Mouse (Mus musculus): ENCODE data around the gene Pias3. TPM values are rescaled to one million over a fixed set of nuclear protein-coding genes. Genes with fewer than 3 reads are reported as not detected.

The Pias3 gene
- total and polyA plus RNA-seq, 2 experiments from 2014 or later: 46.0 to 49.7 TPM

DNA sequence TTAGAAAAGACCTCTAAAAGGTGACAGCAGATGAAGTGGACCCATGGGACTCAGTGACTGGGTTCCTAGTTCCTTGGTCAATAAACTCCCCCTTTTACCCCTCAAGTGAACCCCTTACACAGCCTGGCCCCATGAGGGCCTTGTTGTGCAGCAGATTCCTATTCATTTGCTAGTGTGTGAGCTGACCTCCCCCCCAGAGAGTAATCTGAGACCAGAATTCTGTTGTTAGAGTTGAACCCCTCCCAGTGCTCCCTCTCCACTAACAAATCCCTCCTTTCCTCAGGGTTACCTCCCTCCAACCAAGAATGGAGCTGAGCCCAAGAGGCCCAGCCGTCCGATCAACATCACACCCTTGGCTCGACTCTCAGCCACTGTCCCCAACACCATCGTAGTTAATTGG lies 4.8 kb downstream of the Pias3 start:
- H3K4me1 ChIP-seq (ENCODE audit: insufficient read depth, low read length): peaks cover 4% of the 10 kb centered on the region; the same call in 1 of the 2 replicates
- peaks cover 41% of the 10 kb centered on the region for H3K36me3 ChIP-seq (ENCODE audit: insufficient read depth, low read length)
- DNase-seq (ENCODE audit: low spot score): no peak
- no peak for ATAC-seq (ENCODE audit: low FRiP score)
- no peak overlapping the region for H3K4me2 ChIP-seq (ENCODE audit: low read depth, low read length, poor library complexity, severe bottlenecking)
- H3K27me3 ChIP-seq (ENCODE audit: insufficient read depth, low read length): no peaks in the 10 kb centered on the region
- no peaks in the 10 kb centered on the region for H3K9me3 ChIP-seq (ENCODE audit: low read length)
- no peak overlapping the region for H3K9ac ChIP-seq (replicated peaks; ENCODE audit: low read length, poor library complexity, severe bottlenecking)
- TF ChIP-seq CTCF (IDR thresholded peaks at IDR 0.05): no peak
- WGBS: 92% methylated on average over 4 of the region's 4 CpGs
- no peak overlapping the region for H3K4me3 ChIP-seq (ENCODE audit: low read depth, low read length)
- H3K27ac ChIP-seq (ENCODE audit: low read depth, low read length): no peak overlapping the region

DNA sequence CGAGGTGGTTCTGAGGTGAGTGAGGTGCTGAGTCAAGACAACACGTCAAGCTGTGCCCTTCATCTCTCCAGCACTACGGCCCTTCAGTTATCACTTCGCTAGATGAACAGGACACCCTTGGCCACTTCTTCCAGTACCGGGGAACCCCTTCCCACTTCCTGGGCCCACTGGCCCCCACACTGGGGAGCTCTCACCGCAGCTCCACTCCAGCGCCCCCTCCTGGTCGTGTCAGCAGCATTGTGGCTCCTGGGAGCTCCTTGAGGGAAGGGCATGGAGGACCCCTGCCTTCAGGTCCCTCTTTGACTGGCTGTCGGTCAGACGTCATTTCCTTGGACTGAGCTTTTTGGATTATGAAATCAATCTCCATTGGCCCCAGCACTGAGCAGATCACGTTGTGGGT lies 8.6 kb downstream of the Pias3 start:
- ATAC-seq (ENCODE audit: low FRiP score): no peak
- Histone ChIP-seq H3K36me3 (ENCODE audit: insufficient read depth, low read length) (peaks cover 41% of the 10 kb centered on the region), H3K9me3 (ENCODE audit: low read length) (no peaks in the 10 kb centered on the region), H3K9ac (replicated peaks; ENCODE audit: low read length, poor library complexity, severe bottlenecking) (no peak overlapping the region), H3K27me3 (ENCODE audit: insufficient read depth, low read length) (no peaks in the 10 kb centered on the region), H3K27ac (ENCODE audit: low read depth, low read length) (no peak overlapping the region), H3K4me1 (ENCODE audit: insufficient read depth, low read length) (peaks cover 6% of the 10 kb centered on the region; the same call in 1 of the 2 replicates), H3K4me3 (ENCODE audit: low read depth, low read length) (no peak overlapping the region), H3K4me2 (ENCODE audit: low read depth, low read length, poor library complexity, severe bottlenecking) (no peak overlapping the region)
- 69% methylated on average over 11 of the region's 11 CpGs for WGBS
- TF ChIP-seq CTCF (IDR thresholded peaks at IDR 0.05): peak; percentile 45
- no peak for DNase-seq (ENCODE audit: low spot score)

DNA sequence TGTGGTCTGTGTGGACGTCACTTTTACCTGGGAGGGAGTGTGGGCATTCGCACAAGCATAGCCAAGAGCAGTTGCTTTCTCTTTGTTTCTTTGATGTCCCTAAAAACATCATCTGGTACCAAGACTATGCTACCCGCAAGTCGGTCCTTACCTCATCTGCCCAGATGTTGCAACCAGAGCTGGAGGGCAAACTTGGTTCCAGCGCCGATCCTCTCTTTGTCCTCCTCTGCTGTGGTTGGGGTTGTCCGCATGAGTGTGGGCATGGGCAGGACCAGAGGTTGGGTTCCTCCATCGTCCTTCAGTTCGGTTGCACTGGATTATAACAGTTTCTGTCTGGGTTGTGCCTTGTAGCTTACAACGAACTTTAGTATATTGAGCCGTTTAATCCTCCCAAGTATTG lies 10.0 kb downstream of the Pias3 start:
- peaks cover 48% of the 10 kb centered on the region for H3K36me3 ChIP-seq (ENCODE audit: insufficient read depth, low read length)
- no peak for ATAC-seq (ENCODE audit: low FRiP score)
- no peak overlapping the region for H3K27ac ChIP-seq (ENCODE audit: low read depth, low read length)
- H3K4me2 ChIP-seq (ENCODE audit: low read depth, low read length, poor library complexity, severe bottlenecking): no peak overlapping the region
- WGBS: 90% methylated on average over 11 of the region's 11 CpGs
- H3K4me1 ChIP-seq (ENCODE audit: insufficient read depth, low read length): peaks cover 6% of the 10 kb centered on the region; the same call in 1 of the 2 replicates
- no peaks in the 10 kb centered on the region for H3K9me3 ChIP-seq (ENCODE audit: low read length)
- no peak for DNase-seq (ENCODE audit: low spot score)
- H3K9ac ChIP-seq (replicated peaks; ENCODE audit: low read length, poor library complexity, severe bottlenecking): no peak overlapping the region
- no peak for TF ChIP-seq CTCF (IDR thresholded peaks at IDR 0.05)
- no peak overlapping the region for H3K4me3 ChIP-seq (ENCODE audit: low read depth, low read length)
- no peaks in the 10 kb centered on the region for H3K27me3 ChIP-seq (ENCODE audit: insufficient read depth, low read length)

DNA sequence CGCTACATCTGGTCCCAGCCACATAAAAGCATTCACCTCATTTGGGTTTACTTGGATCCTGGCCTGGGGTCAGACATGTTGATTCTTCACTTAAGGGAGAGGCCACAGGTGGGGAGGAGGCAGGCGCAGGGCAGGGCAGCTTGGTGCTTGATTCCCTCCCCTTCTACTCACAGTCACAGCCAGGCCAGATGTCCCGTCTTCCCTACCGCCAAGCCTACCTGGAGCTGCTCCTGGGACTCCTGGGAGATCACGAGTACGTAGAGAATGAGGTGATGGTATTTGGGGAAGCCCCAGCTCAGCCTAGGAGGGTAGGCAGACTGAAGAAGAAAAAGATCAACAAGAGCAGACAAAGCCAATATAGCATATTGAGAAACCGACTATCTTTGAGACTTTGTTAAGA lies 10.8 kb downstream of the Pias3 start:
- Histone ChIP-seq H3K9me3 (ENCODE audit: low read length) (no peaks in the 10 kb centered on the region), H3K9ac (replicated peaks; ENCODE audit: low read length, poor library complexity, severe bottlenecking) (no peak overlapping the region), H3K4me3 (ENCODE audit: low read depth, low read length) (no peak overlapping the region), H3K27me3 (ENCODE audit: insufficient read depth, low read length) (no peaks in the 10 kb centered on the region), H3K36me3 (ENCODE audit: insufficient read depth, low read length) (peaks cover 49% of the 10 kb centered on the region), H3K4me1 (ENCODE audit: insufficient read depth, low read length) (peaks cover 6% of the 10 kb centered on the region; the same call in 1 of the 2 replicates), H3K27ac (ENCODE audit: low read depth, low read length) (no peak overlapping the region), H3K4me2 (ENCODE audit: low read depth, low read length, poor library complexity, severe bottlenecking) (no peak overlapping the region)
- ATAC-seq (ENCODE audit: low FRiP score) (no peak), DNase-seq (ENCODE audit: low spot score) (no peak)
- TF ChIP-seq CTCF (IDR thresholded peaks at IDR 0.05): no peak
- WGBS: 78% methylated on average over 7 of the region's 7 CpGs

DNA sequence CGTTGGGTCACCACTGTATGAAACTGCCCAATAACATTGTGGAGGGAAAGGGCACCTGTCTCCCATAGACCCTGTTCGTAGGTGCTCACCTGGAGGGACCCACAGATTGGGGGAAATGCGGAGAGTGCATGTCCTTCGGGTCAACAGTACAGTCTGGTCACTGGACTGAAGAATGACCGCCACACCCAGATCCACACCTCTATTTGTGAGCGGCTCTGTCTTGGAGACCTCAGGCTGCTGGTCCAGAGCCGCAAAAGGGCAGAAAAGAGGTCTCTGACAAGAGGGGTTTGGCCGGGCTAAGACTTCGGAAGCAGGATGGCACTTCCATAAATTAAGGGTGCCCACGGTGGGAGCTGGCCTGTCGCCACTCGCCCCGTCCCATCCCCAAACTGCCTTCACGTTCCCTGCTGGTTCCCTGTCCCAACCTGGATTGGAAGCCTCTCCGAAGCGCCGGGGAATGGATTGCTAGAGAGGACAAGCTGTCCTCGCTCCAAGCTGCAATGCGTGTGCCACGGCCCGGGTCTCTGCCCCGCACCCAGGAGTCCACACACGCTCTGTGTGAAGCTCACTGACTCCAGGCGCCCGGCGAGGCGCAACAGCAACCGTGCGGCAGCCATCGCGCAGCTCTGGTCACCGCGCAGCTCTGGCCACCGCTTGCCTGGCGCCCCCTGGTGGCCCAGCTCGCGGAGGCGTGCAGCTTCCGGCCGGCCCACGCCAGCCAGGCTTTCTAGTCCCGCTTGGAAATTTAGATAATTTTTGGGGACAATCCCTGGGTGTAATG lies 11.9 kb downstream of the Pias3 start, which contains the start of gene Nudt17:
Nudt17 (minus strand) TSS at position 660 of the 781 bp plus-strand sequence.
- H3K9ac ChIP-seq (replicated peaks; ENCODE audit: low read length, poor library complexity, severe bottlenecking): peak within 1 kb of the TSS; percentile 58
- no peaks in the 10 kb centered on the region for H3K27me3 ChIP-seq (ENCODE audit: insufficient read depth, low read length)
- H3K9me3 ChIP-seq (ENCODE audit: low read length): no peaks in the 10 kb centered on the region
- DNase-seq (ENCODE audit: low spot score): peak; percentile 74
- H3K4me2 ChIP-seq (ENCODE audit: low read depth, low read length, poor library complexity, severe bottlenecking): peak within 1 kb of the TSS; percentile 89
- H3K4me3 ChIP-seq (ENCODE audit: low read depth, low read length): peak within 1 kb of the TSS; percentile 47
- ATAC-seq (ENCODE audit: low FRiP score): peak; percentile 83
- H3K4me1 ChIP-seq (ENCODE audit: insufficient read depth, low read length): peaks cover 6% of the 10 kb centered on the region; the same call in 1 of the 2 replicates
- peaks cover 49% of the 10 kb centered on the region for H3K36me3 ChIP-seq (ENCODE audit: insufficient read depth, low read length)
- WGBS: 6% methylated on average over 39 of the region's 42 CpGs
- no peak within 1 kb of the TSS for H3K27ac ChIP-seq (ENCODE audit: low read depth, low read length)
- TF ChIP-seq CTCF (IDR thresholded peaks at IDR 0.05): peak; percentile 96

DNA sequence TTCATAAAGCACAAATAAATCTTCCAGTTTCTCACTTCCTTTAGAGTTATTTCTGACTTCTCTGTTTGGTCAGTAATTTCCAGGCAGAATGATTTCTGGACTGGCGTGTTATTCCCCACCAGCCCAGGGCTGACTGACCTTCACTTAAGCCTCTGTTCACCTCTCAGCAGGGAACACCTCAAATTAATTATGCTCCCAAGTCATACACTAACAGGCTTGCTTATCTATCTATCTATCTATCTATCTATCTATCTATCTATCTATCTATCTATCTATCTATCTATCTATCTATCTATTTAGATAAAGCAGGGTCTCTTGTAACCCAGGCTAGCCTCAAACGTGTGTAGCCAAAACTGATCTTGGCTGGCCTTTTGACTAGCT lies 12.5 kb downstream of the Pias3 start:
- Histone ChIP-seq H3K27ac (ENCODE audit: low read depth, low read length) (no peak overlapping the region), H3K9ac (replicated peaks; ENCODE audit: low read length, poor library complexity, severe bottlenecking) (no peak overlapping the region), H3K4me2 (ENCODE audit: low read depth, low read length, poor library complexity, severe bottlenecking) (peak overlapping the region; percentile 89), H3K4me3 (ENCODE audit: low read depth, low read length) (peak overlapping the region; percentile 47), H3K36me3 (ENCODE audit: insufficient read depth, low read length) (peaks cover 49% of the 10 kb centered on the region), H3K4me1 (ENCODE audit: insufficient read depth, low read length) (peaks cover 6% of the 10 kb centered on the region; the same call in 1 of the 2 replicates), H3K27me3 (ENCODE audit: insufficient read depth, low read length) (no peaks in the 10 kb centered on the region), H3K9me3 (ENCODE audit: low read length) (no peaks in the 10 kb centered on the region)
- 32% methylated on average over 2 of the region's 2 CpGs for WGBS
- DNase-seq (ENCODE audit: low spot score): no peak
- no peak for TF ChIP-seq CTCF (IDR thresholded peaks at IDR 0.05)
- no peak for ATAC-seq (ENCODE audit: low FRiP score)
